Mouse (Mus musculus): ENCODE data around the gene Zswim5. TPM values are rescaled to one million over a fixed set of nuclear protein-coding genes. Genes with fewer than 3 reads are reported as not detected.
A peak's percentile ranks its signal among the peaks of the same experiment; 100 is the strongest.

The Zswim5 gene
- polyA plus RNA-seq, 1 experiment from 2014 or later = 1.2 TPM

DNA sequence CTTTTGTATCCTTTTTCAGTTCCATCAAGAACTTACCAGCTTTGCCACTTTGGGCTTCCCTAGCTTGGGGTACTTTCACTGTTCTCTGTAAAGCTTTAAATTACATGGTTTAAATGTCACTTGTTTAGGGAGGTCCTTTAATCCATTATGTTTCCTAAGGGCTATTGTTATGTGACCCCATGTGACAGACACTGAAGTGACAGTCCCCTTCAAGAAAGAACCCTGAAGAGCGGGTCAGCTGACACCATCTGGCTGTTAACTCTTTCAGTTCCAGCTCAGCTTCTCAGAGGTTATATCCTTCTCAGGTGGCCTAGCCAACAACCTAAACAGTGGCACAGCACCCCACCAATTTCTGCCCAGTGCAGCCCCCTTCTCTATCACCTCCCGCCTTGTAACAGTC lies 22.9 kb upstream of the Zswim5 start:
- no peaks in the 10 kb centered on the region for H3K27me3 ChIP-seq (replicated peaks; ENCODE audit: control insufficient read depth, insufficient read depth, low read length)
- ATAC-seq = no peak
- H3K4me2 ChIP-seq (ENCODE audit: low read depth, low read length) = no peak overlapping the region
- no peak overlapping the region for H3K4me3 ChIP-seq (ENCODE audit: low read length)
- WGBS = 33% methylated on average over 2 of the region's 2 CpGs
- no peaks in the 10 kb centered on the region for H3K9me3 ChIP-seq (ENCODE audit: control insufficient read depth, low read length)
- H3K4me1 ChIP-seq (ENCODE audit: control insufficient read depth, insufficient read depth, low read length) = 0 out of 2 replicates have a peak, but pooled peaks cover 2% of the 10 kb centered on the region
- no peak overlapping the region for H3K9ac ChIP-seq (ENCODE audit: low read depth, low read length)
- H3K36me3 ChIP-seq (ENCODE audit: control insufficient read depth, insufficient read depth, low read length) = no peaks in the 10 kb centered on the region
- H3K27ac ChIP-seq (ENCODE audit: low read length) = no peak overlapping the region

DNA sequence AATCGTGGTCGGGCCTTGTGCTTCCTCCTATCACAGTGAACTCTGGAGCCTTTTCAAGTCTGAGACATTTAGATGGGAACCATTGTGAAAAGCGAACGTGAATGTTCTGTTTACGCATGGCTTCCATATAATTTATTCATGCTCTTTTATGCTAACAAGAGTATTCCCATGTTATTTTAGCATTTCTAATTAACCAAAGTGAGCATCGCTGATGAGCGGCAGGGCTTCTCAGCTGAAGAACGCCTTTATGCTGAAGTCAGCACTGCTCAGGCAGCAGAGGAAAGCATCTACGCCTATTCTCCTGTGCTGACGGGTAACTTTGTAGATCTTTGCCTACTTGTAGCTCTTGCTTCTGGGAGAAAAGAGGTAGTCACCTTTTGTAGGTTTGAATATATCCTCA lies 20.0 kb upstream of the Zswim5 start:
- no peak overlapping the region for H3K9ac ChIP-seq (ENCODE audit: low read depth, low read length)
- H3K9me3 ChIP-seq (ENCODE audit: control insufficient read depth, low read length) = no peaks in the 10 kb centered on the region
- ATAC-seq = no peak
- 86% methylated on average over 10 of the region's 10 CpGs for WGBS
- no peak overlapping the region for H3K4me3 ChIP-seq (ENCODE audit: low read length)
- H3K27me3 ChIP-seq (replicated peaks; ENCODE audit: control insufficient read depth, insufficient read depth, low read length) = no peaks in the 10 kb centered on the region
- no peak overlapping the region for H3K27ac ChIP-seq (ENCODE audit: low read length)
- no peak overlapping the region for H3K4me2 ChIP-seq (ENCODE audit: low read depth, low read length)
- H3K4me1 ChIP-seq (ENCODE audit: control insufficient read depth, insufficient read depth, low read length) = 0 out of 2 replicates have a peak, but pooled peaks cover 2% of the 10 kb centered on the region
- H3K36me3 ChIP-seq (ENCODE audit: control insufficient read depth, insufficient read depth, low read length) = no peaks in the 10 kb centered on the region

DNA sequence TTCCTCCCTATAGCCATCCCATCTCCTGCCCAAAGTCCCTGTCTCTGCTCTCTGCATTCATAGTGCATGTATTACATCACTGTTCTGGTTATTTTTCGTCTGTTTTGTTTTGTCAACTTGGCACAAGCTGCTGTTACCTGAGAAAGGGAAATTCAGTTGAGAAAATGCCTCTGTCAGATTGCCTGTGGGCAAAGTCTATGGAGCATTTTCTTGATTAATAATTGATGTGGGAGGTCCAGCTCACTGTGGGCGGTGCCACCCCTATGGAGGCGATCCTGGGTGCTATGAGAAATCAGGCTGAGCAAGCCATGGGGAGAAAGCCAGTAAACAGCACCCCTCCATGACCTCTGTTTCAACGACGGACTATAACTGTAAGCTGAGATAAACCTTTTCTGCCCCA lies 17.5 kb upstream of the Zswim5 start:
- ATAC-seq = peak; percentile 79
- 52% methylated on average over 5 of the region's 5 CpGs for WGBS
- no peaks in the 10 kb centered on the region for H3K27me3 ChIP-seq (replicated peaks; ENCODE audit: control insufficient read depth, insufficient read depth, low read length)

GRCm38 (mm10) chr4:116862023-116862422 lies 15.2 kb upstream of the Zswim5 start:
- Histone ChIP-seq H3K4me1 (ENCODE audit: control insufficient read depth, insufficient read depth, low read length) (0 out of 2 replicates have a peak, but pooled peaks cover 2% of the 10 kb centered on the region), H3K4me2 (ENCODE audit: low read depth, low read length) (no peak overlapping the region), H3K36me3 (ENCODE audit: control insufficient read depth, insufficient read depth, low read length) (no peaks in the 10 kb centered on the region), H3K9me3 (ENCODE audit: control insufficient read depth, low read length) (no peaks in the 10 kb centered on the region), H3K27ac (ENCODE audit: low read length) (no peak overlapping the region), H3K9ac (ENCODE audit: low read depth, low read length) (no peak overlapping the region), H3K4me3 (ENCODE audit: low read length) (no peak overlapping the region), H3K27me3 (replicated peaks; ENCODE audit: control insufficient read depth, insufficient read depth, low read length) (no peaks in the 10 kb centered on the region)
- no peak for ATAC-seq
- WGBS = 61% methylated on average over 8 of the region's 8 CpGs

More for the DNA sequence above, 17.5 kb upstream of the Zswim5 start:
- Histone ChIP-seq H3K27ac (ENCODE audit: low read length) (no peak overlapping the region), H3K9ac (ENCODE audit: low read depth, low read length) (no peak overlapping the region), H3K4me1 (ENCODE audit: control insufficient read depth, insufficient read depth, low read length) (0 out of 2 replicates have a peak, but pooled peaks cover 2% of the 10 kb centered on the region), H3K4me2 (ENCODE audit: low read depth, low read length) (0 out of 2 replicates have a peak overlapping the region, but pooled peaks have one; percentile 6), H3K9me3 (ENCODE audit: control insufficient read depth, low read length) (no peaks in the 10 kb centered on the region), H3K36me3 (ENCODE audit: control insufficient read depth, insufficient read depth, low read length) (no peaks in the 10 kb centered on the region), H3K4me3 (ENCODE audit: low read length) (no peak overlapping the region)

- WGBS = 68% methylated on average over 3 of the region's 3 CpGs
Measured at GRCm38 (mm10) chr4:116869898-116870297, 7.3 kb upstream of the Zswim5 start.

GRCm38 (mm10) chr4:116874595-116874994 lies 2.6 kb upstream of the Zswim5 start:
- H3K9me3 ChIP-seq (ENCODE audit: control insufficient read depth, low read length) = no peaks in the 10 kb centered on the region
- H3K4me2 ChIP-seq (ENCODE audit: low read depth, low read length) = no peak overlapping the region
- no peaks in the 10 kb centered on the region for H3K36me3 ChIP-seq (ENCODE audit: control insufficient read depth, insufficient read depth, low read length)
- no peak for ATAC-seq
- 86% methylated on average over 4 of the region's 4 CpGs for WGBS
- H3K4me3 ChIP-seq (ENCODE audit: low read length) = no peak overlapping the region
- H3K9ac ChIP-seq (ENCODE audit: low read depth, low read length) = no peak overlapping the region
- peaks cover 5% of the 10 kb centered on the region; the same call in 1 of the 2 replicates for H3K27me3 ChIP-seq (replicated peaks; ENCODE audit: control insufficient read depth, insufficient read depth, low read length)
- 0 out of 2 replicates have a peak, but pooled peaks cover 2% of the 10 kb centered on the region for H3K4me1 ChIP-seq (ENCODE audit: control insufficient read depth, insufficient read depth, low read length)
- no peak overlapping the region for H3K27ac ChIP-seq (ENCODE audit: low read length)

More at GRCm38 (mm10) chr4:116869898-116870297, 7.3 kb upstream of the Zswim5 start:
- H3K4me2 ChIP-seq (ENCODE audit: low read depth, low read length) = no peak overlapping the region
- no peaks in the 10 kb centered on the region for H3K36me3 ChIP-seq (ENCODE audit: control insufficient read depth, insufficient read depth, low read length)
- no peak overlapping the region for H3K4me3 ChIP-seq (ENCODE audit: low read length)
- no peak overlapping the region for H3K9ac ChIP-seq (ENCODE audit: low read depth, low read length)
- peaks cover 5% of the 10 kb centered on the region; the same call in 1 of the 2 replicates for H3K27me3 ChIP-seq (replicated peaks; ENCODE audit: control insufficient read depth, insufficient read depth, low read length)
- H3K27ac ChIP-seq (ENCODE audit: low read length) = no peak overlapping the region
- no peak for ATAC-seq
- no peaks in the 10 kb centered on the region for H3K4me1 ChIP-seq (ENCODE audit: control insufficient read depth, insufficient read depth, low read length)
- H3K9me3 ChIP-seq (ENCODE audit: control insufficient read depth, low read length) = no peaks in the 10 kb centered on the region

GRCm38 (mm10) chr4:116876630-116876994 lies 564 bp upstream of the Zswim5 start:
- Histone ChIP-seq H3K4me3 (ENCODE audit: low read length) (peak overlapping the region; percentile 82), H3K4me1 (ENCODE audit: control insufficient read depth, insufficient read depth, low read length) (0 out of 2 replicates have a peak, but pooled peaks cover 2% of the 10 kb centered on the region), H3K27ac (ENCODE audit: low read length) (no peak overlapping the region), H3K9me3 (ENCODE audit: control insufficient read depth, low read length) (no peaks in the 10 kb centered on the region), H3K36me3 (ENCODE audit: control insufficient read depth, insufficient read depth, low read length) (no peaks in the 10 kb centered on the region), H3K27me3 (replicated peaks; ENCODE audit: control insufficient read depth, insufficient read depth, low read length) (peaks cover 5% of the 10 kb centered on the region; the same call in 1 of the 2 replicates), H3K4me2 (ENCODE audit: low read depth, low read length) (peak overlapping the region; percentile 97), H3K9ac (ENCODE audit: low read depth, low read length) (peak overlapping the region; percentile 82)
- peak; percentile 64 for ATAC-seq
- WGBS = 0% methylated on average over 15 of the region's 15 CpGs

- Histone ChIP-seq H3K4me3 (ENCODE audit: low read length) (peak overlapping the region; percentile 82), H3K4me2 (ENCODE audit: low read depth, low read length) (peak overlapping the region; percentile 97), H3K4me1 (ENCODE audit: control insufficient read depth, insufficient read depth, low read length) (0 out of 2 replicates have a peak, but pooled peaks cover 2% of the 10 kb centered on the region), H3K36me3 (ENCODE audit: control insufficient read depth, insufficient read depth, low read length) (no peaks in the 10 kb centered on the region), H3K9me3 (ENCODE audit: control insufficient read depth, low read length) (no peaks in the 10 kb centered on the region), H3K27ac (ENCODE audit: low read length) (peak overlapping the region; percentile 84), H3K9ac (ENCODE audit: low read depth, low read length) (peak overlapping the region; percentile 82), H3K27me3 (replicated peaks; ENCODE audit: control insufficient read depth, insufficient read depth, low read length) (0 out of 2 replicates have a peak, but pooled peaks cover 3% of the 10 kb centered on the region)
- WGBS = under 1% methylated on average over 44 of the region's 57 CpGs
- peak; percentile 31 for ATAC-seq
Measured at GRCm38 (mm10) chr4:116877729-116878321, 649 bp downstream of the Zswim5 start.

DNA sequence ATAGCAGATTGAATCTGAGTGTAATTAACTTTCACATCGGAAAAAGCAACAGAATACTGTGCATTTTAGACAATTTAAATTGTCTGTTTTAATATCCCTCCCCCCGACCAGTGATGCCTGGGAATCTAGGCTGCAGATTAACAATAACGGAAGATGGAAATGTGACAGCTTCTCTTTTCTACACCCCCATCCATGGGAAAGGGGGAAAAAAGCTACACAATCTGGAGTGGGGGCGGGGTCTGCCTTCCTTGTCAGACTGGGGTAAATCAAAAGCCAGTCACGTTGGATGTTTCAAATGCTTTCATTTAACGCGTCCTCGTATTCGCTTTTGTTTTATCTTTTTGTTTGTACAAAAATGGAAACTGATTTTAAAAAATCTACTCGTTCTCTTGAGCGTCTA lies 1.3 kb downstream of the Zswim5 start:
- Histone ChIP-seq H3K9me3 (ENCODE audit: control insufficient read depth, low read length) (no peaks in the 10 kb centered on the region), H3K27me3 (replicated peaks; ENCODE audit: control insufficient read depth, insufficient read depth, low read length) (0 out of 2 replicates have a peak, but pooled peaks cover 3% of the 10 kb centered on the region), H3K27ac (ENCODE audit: low read length) (no peak overlapping the region), H3K9ac (ENCODE audit: low read depth, low read length) (no peak overlapping the region), H3K4me2 (ENCODE audit: low read depth, low read length) (peak overlapping the region; percentile 97), H3K36me3 (ENCODE audit: control insufficient read depth, insufficient read depth, low read length) (no peaks in the 10 kb centered on the region), H3K4me1 (ENCODE audit: control insufficient read depth, insufficient read depth, low read length) (0 out of 2 replicates have a peak, but pooled peaks cover 2% of the 10 kb centered on the region), H3K4me3 (ENCODE audit: low read length) (peak overlapping the region; percentile 82)
- 6% methylated on average over 11 of the region's 11 CpGs for WGBS
- no peak for ATAC-seq
